Mouse (Mus musculus): ENCODE data around the gene Ahnak2.

DNA sequence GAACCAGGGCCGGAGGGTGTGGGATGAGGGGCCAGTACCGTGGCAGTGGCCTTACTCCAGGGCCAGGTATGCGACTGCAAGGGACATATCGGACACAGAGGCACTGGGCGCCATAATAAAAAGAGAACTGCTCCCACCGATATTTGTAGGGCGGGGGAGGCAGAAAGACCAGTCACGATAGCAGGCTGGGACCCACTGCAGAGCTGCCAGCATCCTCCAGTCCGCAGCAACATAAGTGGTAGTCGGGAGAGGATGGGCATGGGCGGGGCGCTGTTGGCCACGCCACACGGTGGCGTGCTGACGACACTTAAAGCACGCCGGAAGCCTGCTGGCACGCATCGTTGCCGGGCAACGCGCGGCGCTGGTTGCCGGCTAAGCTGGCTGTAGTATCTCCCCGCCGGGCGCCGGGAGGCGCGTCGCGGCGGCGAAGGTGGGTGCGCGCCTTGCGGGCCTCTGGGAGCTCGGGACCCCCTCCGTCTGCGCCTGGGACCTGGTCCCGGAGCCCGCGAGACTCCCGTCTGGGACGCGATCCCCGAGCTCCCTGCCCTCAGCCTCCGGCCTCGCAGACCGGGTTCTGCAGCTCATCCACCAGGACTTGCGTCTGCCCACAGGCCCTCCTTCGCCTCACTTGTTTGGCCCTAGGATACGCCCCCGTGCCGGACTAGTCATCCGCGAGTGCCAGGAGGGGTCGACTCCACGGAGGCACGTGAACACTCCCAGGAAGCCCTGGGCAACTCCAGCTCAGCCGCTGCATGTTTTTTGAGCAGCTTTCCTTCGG lies 6.3 kb upstream of the Ahnak2 start, which contains the start of gene Clba1:
- peak; percentile 53; the same call in 1 of the 2 replicates for TF ChIP-seq CTCF (IDR thresholded peaks at IDR 0.05; ENCODE audit: control insufficient read depth, insufficient read depth, low read length)
- TF ChIP-seq POLR2A (IDR thresholded peaks at IDR 0.05; ENCODE audit: borderline replicate concordance, control insufficient read depth, low read depth, low read length), result peak; percentile 39; the same call in 1 of the 2 replicates
